Mouse (Mus musculus): ENCODE data around the gene App. TPM values are rescaled to one million over a fixed set of nuclear protein-coding genes. Genes with fewer than 3 reads are reported as not detected.

Gene App
- polyA plus RNA-seq, 1 experiment from 2014 or later, result 229 TPM

DNA sequence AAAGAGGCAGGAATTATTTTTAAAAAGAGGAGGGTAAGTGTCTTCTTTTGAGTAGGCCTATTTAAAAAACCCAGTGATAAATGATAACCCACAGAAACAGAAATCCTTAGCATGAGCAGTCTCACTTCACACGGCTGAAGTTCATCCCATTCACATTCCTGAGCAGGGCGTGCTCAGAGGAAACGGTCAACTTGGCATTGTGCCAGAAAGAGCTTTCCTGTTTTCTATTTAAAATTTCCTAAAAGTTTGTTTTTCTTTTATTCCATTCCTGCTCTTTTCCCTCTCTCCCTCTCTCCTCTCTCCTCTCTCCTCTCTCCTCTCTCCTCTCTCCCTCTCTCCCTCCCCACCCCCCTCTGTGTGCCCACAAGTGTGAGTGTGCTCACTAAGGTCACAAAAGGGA, 3.1 kb upstream of the App start:
- ATAC-seq (ENCODE audit: insufficient read depth), result no peak
- no peak for TF ChIP-seq CTCF (IDR thresholded peaks at IDR 0.05; ENCODE audit: low read depth)
- H3K4me2 ChIP-seq, result no peak overlapping the region
- no peaks in the 10 kb centered on the region for H3K9me3 ChIP-seq (ENCODE audit: low read depth, low read length)
- no peaks in the 10 kb centered on the region for H3K4me1 ChIP-seq (ENCODE audit: insufficient read depth)
- H3K9ac ChIP-seq, result no peak overlapping the region
- H3K36me3 ChIP-seq (ENCODE audit: insufficient read depth), result no peaks in the 10 kb centered on the region
- no peak overlapping the region; the same call in 1 of the 2 replicates for H3K27ac ChIP-seq (ENCODE audit: low read depth)
- WGBS, result 3% methylated on average over 3 of the region's 3 CpGs
- no peak overlapping the region for H3K4me3 ChIP-seq (ENCODE audit: low read depth, low read length)
- no peaks in the 10 kb centered on the region for H3K27me3 ChIP-seq (ENCODE audit: insufficient read depth, low read length)
- peak; percentile 81 for DNase-seq

DNA sequence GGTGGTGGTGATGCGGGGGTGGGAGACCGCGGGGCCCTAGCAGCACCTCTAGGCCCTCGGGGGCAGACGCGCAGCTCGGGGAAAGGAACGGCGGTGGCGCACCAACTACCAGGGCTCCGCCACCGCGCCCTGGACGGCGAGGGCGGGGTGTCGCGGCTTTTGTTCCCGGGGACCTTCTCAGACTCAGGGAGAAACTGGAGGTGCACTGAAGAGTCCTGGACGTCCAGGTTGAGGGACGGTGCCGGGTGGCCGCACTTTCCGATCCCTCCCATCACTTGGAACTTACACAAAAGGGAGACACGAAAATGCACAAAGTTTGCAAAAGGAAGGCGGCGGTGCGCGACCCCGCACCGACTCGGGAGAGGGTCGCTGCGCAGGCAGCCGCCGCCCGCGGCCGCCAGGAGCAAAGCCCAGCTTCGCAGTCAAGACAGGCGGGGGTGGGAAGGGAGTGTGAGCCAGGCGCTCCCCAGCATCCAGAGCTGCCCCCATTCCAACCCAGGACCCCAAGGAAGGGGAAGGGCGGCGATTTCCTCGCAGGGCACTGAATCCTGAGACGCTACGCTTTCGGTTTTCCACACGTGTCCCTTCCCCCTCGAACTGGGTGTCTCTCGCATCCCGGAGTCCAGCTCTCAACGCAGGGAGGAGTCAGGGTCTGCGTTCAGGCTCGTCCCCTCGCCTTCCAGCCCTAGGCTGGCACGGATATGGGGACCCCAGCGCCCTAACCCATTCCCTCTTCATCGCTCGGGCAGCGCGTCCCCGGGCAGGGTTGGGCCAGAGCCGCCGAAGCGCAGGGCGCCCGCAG, 794 bp downstream of the App start:
- H3K4me3 ChIP-seq (ENCODE audit: low read depth, low read length), result peak overlapping the region; percentile 95
- peaks cover 23% of the 10 kb centered on the region for H3K4me1 ChIP-seq (ENCODE audit: insufficient read depth)
- peak overlapping the region; percentile 68 for H3K4me2 ChIP-seq
- peak overlapping the region; percentile 91 for H3K9ac ChIP-seq
- peak overlapping the region; percentile 88 for H3K27ac ChIP-seq (ENCODE audit: low read depth)
- DNase-seq (peak; percentile 70), ATAC-seq (ENCODE audit: insufficient read depth) (peak; percentile 64)
- H3K36me3 ChIP-seq (ENCODE audit: insufficient read depth), result peaks cover 5% of the 10 kb centered on the region
- under 1% methylated on average over 65 of the region's 68 CpGs for WGBS
- no peak; the same call in 1 of the 2 replicates for TF ChIP-seq CTCF (IDR thresholded peaks at IDR 0.05; ENCODE audit: low read depth)
- no peaks in the 10 kb centered on the region for H3K9me3 ChIP-seq (ENCODE audit: low read depth, low read length)
- no peaks in the 10 kb centered on the region for H3K27me3 ChIP-seq (ENCODE audit: insufficient read depth, low read length)

DNA sequence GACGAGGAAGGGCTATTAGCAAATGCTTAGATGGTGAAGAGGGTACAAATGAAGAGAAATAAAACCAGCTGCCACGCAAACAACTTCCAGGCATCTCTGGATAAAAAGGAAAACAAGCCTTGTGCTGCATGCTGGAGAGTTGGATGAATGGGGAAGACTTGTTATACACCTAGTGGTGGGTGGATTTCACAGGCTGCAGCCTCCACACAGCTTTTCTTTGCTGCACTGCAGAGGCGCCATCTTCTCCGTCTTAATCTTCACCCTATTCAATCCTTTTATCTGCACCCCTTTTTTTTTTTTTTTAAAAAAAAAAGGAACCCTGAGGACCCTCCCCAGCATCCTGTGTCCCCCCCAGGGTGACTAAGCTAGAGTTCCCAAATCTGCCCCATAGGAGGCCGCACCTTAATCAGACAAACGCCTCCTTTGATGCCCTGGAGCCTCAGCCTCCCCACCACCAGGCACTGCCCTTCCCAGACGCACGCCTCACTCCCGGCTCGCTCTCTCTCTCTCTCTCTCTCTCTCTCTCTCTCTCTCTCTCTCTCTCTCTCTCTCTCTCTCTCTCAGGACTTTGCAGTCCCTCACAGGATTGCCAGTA, 1.5 kb downstream of the App start:
- Histone ChIP-seq H3K36me3 (ENCODE audit: insufficient read depth) (peaks cover 5% of the 10 kb centered on the region), H3K4me3 (ENCODE audit: low read depth, low read length) (peak overlapping the region; percentile 95), H3K27ac (ENCODE audit: low read depth) (peak overlapping the region; percentile 88), H3K4me1 (ENCODE audit: insufficient read depth) (peaks cover 23% of the 10 kb centered on the region), H3K9ac (peak overlapping the region; percentile 91), H3K4me2 (peak overlapping the region; percentile 68), H3K27me3 (ENCODE audit: insufficient read depth, low read length) (no peaks in the 10 kb centered on the region), H3K9me3 (ENCODE audit: low read depth, low read length) (no peaks in the 10 kb centered on the region)
- 2% methylated on average over 10 of the region's 10 CpGs for WGBS
- DNase-seq, result peak; percentile 79
- peak; percentile 50 for ATAC-seq (ENCODE audit: insufficient read depth)
- TF ChIP-seq CTCF (IDR thresholded peaks at IDR 0.05; ENCODE audit: low read depth), result peak; percentile 45

DNA sequence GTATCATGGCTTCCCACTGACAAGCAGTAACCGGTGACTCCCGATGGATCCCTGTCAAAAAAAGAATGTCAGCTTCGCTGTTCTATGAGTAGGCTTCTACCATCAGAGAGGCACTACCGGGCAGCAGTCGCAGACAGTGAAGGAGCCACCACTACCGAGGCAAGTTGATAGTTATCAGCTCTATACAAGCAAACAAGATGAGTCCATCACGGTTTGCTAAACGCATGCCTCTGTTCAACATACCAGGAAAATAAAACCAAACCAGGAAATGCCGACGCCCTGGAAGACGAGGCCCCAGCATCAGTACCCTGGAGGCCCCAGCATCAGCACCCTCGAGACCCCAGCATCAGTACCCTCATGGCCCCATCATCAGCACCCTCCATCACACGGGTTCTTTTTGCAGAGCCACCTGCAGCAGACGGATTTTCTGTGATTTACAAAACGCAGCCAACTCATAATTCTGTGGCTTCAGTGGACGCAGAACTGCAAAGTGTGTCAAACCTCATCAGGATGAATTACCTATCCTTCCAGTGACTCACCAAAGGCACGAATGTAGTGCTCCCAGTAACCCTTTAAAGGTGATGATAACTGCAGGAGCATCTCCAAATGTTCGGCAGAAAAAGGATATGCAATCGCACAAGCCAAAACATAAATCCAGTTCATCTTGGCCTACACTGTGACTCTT, 2.6 kb downstream of the App start:
- H3K9me3 ChIP-seq (ENCODE audit: low read depth, low read length), result no peaks in the 10 kb centered on the region
- peak overlapping the region; percentile 68 for H3K4me2 ChIP-seq
- no peak for DNase-seq
- peaks cover 5% of the 10 kb centered on the region for H3K36me3 ChIP-seq (ENCODE audit: insufficient read depth)
- H3K4me3 ChIP-seq (ENCODE audit: low read depth, low read length), result peak overlapping the region; percentile 95
- WGBS, result 33% methylated on average over 19 of the region's 19 CpGs
- TF ChIP-seq CTCF (IDR thresholded peaks at IDR 0.05; ENCODE audit: low read depth), result no peak
- no peak overlapping the region for H3K27ac ChIP-seq (ENCODE audit: low read depth)
- no peak for ATAC-seq (ENCODE audit: insufficient read depth)
- peaks cover 23% of the 10 kb centered on the region for H3K4me1 ChIP-seq (ENCODE audit: insufficient read depth)
- H3K27me3 ChIP-seq (ENCODE audit: insufficient read depth, low read length), result no peaks in the 10 kb centered on the region
- H3K9ac ChIP-seq, result 0 out of 2 replicates have a peak overlapping the region, but pooled peaks have one; percentile 23

DNA sequence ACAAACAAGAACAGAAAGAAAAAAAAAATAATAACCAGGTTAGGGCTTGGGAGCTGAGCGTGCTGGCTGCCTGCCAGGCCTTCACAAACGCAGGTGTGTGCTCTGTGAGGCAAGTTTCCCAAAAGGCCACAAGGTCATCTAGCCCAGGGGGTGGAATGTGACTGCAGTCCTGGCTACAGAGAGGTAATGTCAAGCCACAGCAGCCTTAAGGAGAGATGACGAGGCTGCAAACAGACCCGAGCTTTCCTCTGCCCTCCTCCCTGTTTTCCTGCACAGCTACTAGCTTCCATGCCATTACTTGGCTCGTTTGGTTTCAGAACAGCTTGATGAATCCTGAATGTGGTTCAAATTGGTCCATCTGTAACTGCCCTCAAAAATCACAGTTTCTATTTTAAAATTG, 4.7 kb downstream of the App start:
- no peak for ATAC-seq (ENCODE audit: insufficient read depth)
- WGBS, result 31% methylated on average over 5 of the region's 5 CpGs
- H3K4me3 ChIP-seq (ENCODE audit: low read depth, low read length), result no peak overlapping the region

DNA sequence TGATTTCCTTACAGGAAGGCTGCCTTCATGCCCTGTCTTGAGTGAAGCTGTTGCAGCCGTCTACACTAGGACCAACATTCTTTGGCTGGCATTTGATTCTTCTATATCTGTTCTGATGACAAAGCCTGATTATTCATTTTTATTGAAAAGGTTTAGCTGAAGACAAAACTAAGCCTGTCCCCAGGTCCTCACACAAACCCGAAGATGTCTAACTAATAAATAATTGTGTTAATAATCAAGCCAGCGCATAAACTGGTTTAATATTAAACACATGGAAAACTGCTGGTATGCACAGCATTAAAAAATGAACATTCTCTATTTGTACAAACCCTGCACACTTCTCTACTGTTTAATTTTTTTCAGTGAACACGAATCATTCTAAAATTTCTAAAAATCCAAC, 7.4 kb downstream of the App start:
- DNase-seq, result no peak
- Histone ChIP-seq H3K27me3 (ENCODE audit: insufficient read depth, low read length) (no peaks in the 10 kb centered on the region), H3K36me3 (ENCODE audit: insufficient read depth) (peaks cover 5% of the 10 kb centered on the region), H3K4me2 (no peak overlapping the region), H3K4me3 (ENCODE audit: low read depth, low read length) (no peak overlapping the region), H3K9me3 (ENCODE audit: low read depth, low read length) (no peaks in the 10 kb centered on the region), H3K9ac (no peak overlapping the region), H3K27ac (ENCODE audit: low read depth) (no peak overlapping the region), H3K4me1 (ENCODE audit: insufficient read depth) (peaks cover 22% of the 10 kb centered on the region)
- no peak for TF ChIP-seq CTCF (IDR thresholded peaks at IDR 0.05; ENCODE audit: low read depth)
- 67% methylated on average over 4 of the region's 4 CpGs for WGBS
- no peak for ATAC-seq (ENCODE audit: insufficient read depth)

More for the DNA sequence above, 4.7 kb downstream of the App start:
- no peaks in the 10 kb centered on the region for H3K9me3 ChIP-seq (ENCODE audit: low read depth, low read length)
- no peak for TF ChIP-seq CTCF (IDR thresholded peaks at IDR 0.05; ENCODE audit: low read depth)
- no peak overlapping the region for H3K4me2 ChIP-seq
- H3K4me1 ChIP-seq (ENCODE audit: insufficient read depth), result peaks cover 23% of the 10 kb centered on the region
- peak; percentile 56 for DNase-seq
- no peaks in the 10 kb centered on the region for H3K27me3 ChIP-seq (ENCODE audit: insufficient read depth, low read length)
- H3K27ac ChIP-seq (ENCODE audit: low read depth), result peak overlapping the region; percentile 8; the same call in 1 of the 2 replicates
- no peak overlapping the region for H3K9ac ChIP-seq
- peaks cover 5% of the 10 kb centered on the region for H3K36me3 ChIP-seq (ENCODE audit: insufficient read depth)

DNA sequence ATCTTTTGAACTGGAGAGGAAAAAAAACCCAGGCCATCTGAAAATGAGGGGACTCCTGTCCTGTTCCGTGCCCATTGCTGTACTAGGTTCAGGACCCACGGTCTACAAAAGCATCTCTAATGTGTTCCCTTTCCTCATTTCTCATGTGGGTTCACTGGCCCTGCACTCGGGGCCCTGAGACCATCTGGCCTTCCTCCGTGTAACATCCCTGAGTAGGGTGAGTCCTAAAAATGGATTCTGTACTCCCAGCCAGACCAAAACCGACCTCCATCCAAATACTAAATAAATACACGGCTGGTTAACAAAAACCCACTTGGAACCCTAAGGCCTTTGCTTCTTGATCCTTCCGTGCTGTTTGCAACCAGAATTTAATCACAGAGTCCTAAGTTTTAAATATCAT, 7.9 kb downstream of the App start:
- Histone ChIP-seq H3K9me3 (ENCODE audit: low read depth, low read length) (no peaks in the 10 kb centered on the region), H3K27me3 (ENCODE audit: insufficient read depth, low read length) (no peaks in the 10 kb centered on the region), H3K36me3 (ENCODE audit: insufficient read depth) (peaks cover 5% of the 10 kb centered on the region), H3K4me2 (no peak overlapping the region), H3K27ac (ENCODE audit: low read depth) (no peak overlapping the region), H3K4me1 (ENCODE audit: insufficient read depth) (peaks cover 16% of the 10 kb centered on the region), H3K9ac (no peak overlapping the region), H3K4me3 (ENCODE audit: low read depth, low read length) (no peak overlapping the region)
- DNase-seq, result no peak
- WGBS, result 42% methylated on average over 7 of the region's 7 CpGs
- TF ChIP-seq CTCF (IDR thresholded peaks at IDR 0.05; ENCODE audit: low read depth), result no peak
- no peak for ATAC-seq (ENCODE audit: insufficient read depth)

All from lung, embryonic 14.5 days (tissue).